Mouse (Mus musculus): Measurements from ENCODE around the gene Otud4. TPM values are rescaled to one million over a fixed set of nuclear protein-coding genes. Genes with fewer than 3 reads are reported as not detected.
"Not testable (repeated sequence)": the region's sequence is repeated elsewhere in the genome, so short reads cannot be mapped to it uniquely, and the experiment has no call there.

Otud4 gene
- 10 to 100 TPM; 36.0 to 36.7 TPM for total RNA-seq (2021)

DNA sequence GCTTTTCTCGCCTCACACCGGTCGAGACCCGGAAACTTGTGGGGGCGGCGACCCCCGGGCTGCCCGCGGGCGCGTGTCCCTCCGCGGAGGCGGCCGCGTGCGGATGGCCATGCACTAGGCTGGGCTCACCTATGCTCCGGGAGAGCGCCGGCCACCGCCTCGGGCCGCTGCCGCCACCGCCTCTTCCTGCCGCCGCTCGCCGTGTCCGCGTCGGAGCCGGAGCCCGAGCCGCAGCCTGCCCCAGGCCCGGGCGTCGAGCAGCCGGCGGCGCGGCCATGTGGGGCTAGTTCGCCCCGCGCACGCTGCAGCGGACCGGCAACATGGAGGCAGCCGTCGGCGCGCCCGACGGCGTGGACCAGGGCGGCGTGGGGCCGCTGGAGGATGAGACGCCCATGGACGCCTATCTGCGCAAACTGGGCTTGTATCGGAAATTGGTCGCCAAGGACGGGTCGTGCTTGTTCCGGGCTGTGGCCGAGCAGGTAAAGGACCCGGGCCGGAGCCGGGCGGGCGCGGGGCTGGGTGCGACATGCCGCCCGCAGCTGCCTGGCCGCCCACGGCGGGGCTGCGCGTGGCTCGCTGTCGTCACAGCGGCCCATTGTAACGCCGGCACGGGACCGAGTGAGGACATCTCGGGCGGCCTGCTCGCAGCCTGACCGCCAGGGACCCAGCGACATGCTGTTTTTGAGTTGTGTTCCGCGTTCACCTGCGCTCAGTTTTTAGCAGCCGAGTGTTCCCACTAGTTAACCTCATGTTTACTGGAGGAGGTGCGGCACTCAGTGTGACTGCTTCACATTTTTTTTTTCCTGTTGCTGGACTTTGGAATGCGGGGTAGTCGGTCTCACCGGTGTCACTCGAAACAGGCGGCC is at the start of gene Otud4:
Otud4 (plus strand) TSS at position 33 of the 866 bp plus-strand sequence.
- DNase-seq (ENCODE audit: extremely low spot score in 1 of 2, low spot score in 1 of 2), result peak; percentile 44 to 47

DNA sequence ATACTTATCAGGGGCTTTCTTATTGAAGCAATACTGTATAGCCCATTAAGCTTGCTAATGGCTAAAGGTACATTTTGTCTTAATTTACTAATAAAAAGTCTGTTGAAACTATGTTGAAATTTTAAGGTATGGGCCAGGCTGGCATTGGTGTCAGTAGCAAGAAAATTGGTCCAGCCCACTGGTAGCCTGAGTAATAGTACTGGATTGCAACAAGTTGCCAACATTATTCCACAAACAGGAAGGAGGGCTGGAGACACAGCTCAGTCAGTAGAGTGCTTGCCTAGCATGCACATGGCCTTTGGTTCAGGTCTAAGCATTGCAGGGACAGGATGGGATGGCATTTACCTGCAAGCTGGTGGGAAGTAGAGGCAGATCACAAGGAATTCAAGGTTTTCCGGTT is 38.5 kb upstream of the Otud4 start:
- no peak for DNase-seq (ENCODE audit: extremely low spot score in 1 of 2, low spot score in 1 of 2)

GRCm38 (mm10) chr8:79603204-79603603 is 36.2 kb upstream of the Otud4 start:
- not testable (repeated sequence) for DNase-seq (ENCODE audit: extremely low spot score in 1 of 2, low spot score in 1 of 2)

DNA sequence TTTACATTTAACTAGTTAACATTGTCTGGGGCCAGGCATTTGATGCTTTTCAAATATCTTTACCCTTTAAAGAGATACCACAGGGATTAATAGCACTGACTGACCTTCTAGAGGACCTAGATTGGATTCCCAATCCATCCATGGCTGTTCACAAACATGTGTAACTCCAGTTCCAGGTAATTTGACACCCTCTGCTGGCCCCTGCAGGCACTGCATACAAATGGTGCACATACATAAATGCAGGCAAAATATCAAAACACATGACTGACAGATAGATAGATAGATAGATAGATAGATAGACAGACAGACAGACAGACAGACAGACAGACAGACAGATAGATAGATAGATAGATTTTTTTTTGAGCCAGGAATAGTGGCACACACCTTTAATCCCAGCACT is 33.2 kb upstream of the Otud4 start:
- no peak for DNase-seq (ENCODE audit: extremely low spot score in 1 of 2, low spot score in 1 of 2)

GRCm38 (mm10) chr8:79606751-79607300 is 32.6 kb upstream of the Otud4 start:
- no peak for DNase-seq (ENCODE audit: extremely low spot score in 1 of 2, low spot score in 1 of 2)

GRCm38 (mm10) chr8:79608701-79609100 is 30.7 kb upstream of the Otud4 start:
- no peak for DNase-seq (ENCODE audit: extremely low spot score in 1 of 2, low spot score in 1 of 2)

DNA sequence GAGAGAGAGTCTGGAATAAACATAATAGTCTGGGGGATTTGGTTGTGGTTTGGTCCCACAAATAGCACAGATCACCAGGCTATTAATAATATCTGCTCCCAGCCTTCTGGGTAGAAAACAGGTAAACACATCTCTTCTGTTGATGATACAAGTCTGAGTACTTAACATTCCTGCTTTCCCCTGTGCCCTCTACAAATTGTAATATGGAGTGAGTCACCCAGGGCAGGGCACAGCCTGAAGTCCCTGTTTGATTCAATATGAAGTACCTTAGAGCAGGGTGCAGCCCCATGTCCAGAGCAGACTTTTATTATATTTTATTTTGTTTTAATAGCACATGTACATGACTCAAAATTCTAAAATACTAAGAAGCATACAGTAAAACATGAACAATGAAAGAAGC is 29.1 kb upstream of the Otud4 start:
- DNase-seq (ENCODE audit: extremely low spot score in 1 of 2, low spot score in 1 of 2), result no peak

DNA sequence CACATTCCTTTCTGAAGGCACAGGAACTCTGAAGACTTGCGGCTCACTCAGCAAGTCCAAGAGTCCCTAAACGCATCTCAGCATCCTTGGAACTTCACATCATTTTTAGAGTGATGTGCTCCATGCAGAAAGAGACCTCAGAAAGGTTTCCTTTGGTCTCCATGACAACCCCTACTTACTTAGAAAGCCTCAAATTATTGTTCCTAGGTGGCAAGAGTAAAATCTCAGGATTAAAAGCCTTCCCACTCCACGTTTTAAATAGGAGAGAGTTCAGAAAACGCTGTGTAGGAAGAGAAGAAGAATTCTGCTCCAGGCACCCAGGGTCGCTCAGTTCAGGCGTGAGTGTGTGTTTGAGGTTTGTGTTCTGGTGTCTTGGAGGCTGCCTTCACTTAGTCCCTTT is 27.1 kb upstream of the Otud4 start:
- DNase-seq (ENCODE audit: extremely low spot score in 1 of 2, low spot score in 1 of 2), result no peak

GRCm38 (mm10) chr8:79612965-79613364 is 26.5 kb upstream of the Otud4 start:
- no peak for DNase-seq (ENCODE audit: extremely low spot score in 1 of 2, low spot score in 1 of 2)

- DNase-seq (ENCODE audit: extremely low spot score in 1 of 2, low spot score in 1 of 2), result no peak
Measured at GRCm38 (mm10) chr8:79615741-79616350, 23.6 kb upstream of the Otud4 start.

GRCm38 (mm10) chr8:79618906-79619305 is 20.5 kb upstream of the Otud4 start:
- DNase-seq (ENCODE audit: extremely low spot score in 1 of 2, low spot score in 1 of 2), result no peak

DNA sequence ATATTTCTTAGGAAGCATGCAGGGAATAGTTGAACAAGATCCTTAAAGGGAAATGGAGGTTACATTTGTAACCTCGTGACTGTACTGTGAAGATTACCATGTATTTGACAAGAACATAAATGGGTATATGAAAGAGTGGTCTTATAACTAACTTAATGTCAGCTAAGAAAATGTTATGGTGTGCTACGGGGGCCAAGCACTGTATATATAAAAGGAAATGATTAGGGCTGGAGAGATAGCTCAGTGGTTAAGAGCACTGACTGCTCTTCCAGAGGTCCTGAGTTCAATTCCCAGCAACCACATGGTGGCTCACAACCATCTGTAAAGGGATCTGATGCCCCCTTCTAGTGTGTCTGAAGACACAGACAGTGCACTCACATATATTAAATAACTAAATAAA is 20.1 kb upstream of the Otud4 start:
- no peak for DNase-seq (ENCODE audit: extremely low spot score in 1 of 2, low spot score in 1 of 2)

DNA sequence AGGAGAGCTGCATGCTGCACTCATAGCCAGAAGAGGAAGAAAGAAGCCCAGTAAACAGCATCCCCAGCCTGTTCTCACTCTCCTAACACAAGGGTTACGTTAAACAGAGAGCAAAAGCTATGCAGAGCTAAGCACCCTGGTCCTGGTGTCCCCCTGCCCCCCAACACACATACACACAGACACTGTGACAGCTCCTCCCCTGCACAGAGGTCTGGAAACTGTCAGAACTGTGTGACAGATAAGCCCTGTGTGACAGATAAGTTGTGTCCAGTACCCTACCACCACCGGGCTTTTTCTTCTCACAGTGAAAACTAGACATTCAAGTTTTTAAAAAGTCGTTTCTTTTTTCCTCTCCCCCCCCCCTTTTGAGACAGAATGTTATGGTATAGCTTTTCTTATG is 19.4 kb upstream of the Otud4 start:
- DNase-seq (ENCODE audit: extremely low spot score in 1 of 2, low spot score in 1 of 2), result no peak

- no peak for DNase-seq (ENCODE audit: extremely low spot score in 1 of 2, low spot score in 1 of 2)
Measured at GRCm38 (mm10) chr8:79620489-79621276, 18.7 kb upstream of the Otud4 start.

DNA sequence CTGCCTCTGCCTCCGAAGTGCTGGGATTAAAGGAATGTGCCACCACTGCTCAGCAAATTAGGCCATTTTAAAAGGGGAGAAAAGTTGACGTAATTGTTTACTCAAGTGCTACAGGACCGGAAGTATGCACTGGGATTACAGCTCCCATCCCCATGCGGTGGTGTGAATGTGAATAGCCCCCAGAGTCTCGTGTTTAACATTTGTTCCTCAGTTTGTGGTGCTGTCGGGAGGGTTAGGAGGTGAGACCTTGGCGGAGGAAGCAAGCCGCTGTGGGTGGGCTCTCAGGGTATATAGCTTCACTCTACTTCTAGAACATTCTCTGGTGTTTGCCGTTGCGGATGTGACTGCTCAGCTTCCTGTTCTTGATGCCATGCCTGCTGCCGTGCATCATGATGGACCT is 17.1 kb upstream of the Otud4 start:
- DNase-seq (ENCODE audit: extremely low spot score in 1 of 2, low spot score in 1 of 2), result no peak

GRCm38 (mm10) chr8:79623351-79623750 is 16.1 kb upstream of the Otud4 start:
- no peak for DNase-seq (ENCODE audit: extremely low spot score in 1 of 2, low spot score in 1 of 2)

- DNase-seq (ENCODE audit: extremely low spot score in 1 of 2, low spot score in 1 of 2), result no peak
Measured at GRCm38 (mm10) chr8:79624416-79624815, 15.0 kb upstream of the Otud4 start.

- DNase-seq (ENCODE audit: extremely low spot score in 1 of 2, low spot score in 1 of 2), result no peak
Measured at GRCm38 (mm10) chr8:79626213-79626612, 13.2 kb upstream of the Otud4 start.

DNA sequence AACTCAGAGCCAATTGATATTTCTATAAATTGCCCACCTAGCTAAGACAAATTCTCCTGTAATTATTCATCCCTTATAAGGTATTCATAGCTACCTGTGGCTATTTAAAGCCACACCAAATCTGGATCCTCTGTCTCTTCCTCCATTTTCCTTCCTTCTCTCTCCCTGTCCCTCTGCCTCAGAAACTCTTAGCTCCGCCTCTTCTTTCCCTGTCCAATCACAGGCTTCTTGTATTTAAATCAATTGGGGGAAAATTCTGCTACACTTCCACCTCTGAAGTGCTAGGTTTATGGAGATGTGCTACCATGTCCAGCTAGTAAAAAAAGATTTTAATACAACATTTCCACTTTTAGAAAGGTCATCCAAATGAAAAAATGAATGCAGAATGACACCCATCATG is 3.9 kb upstream of the Otud4 start:
- no peak for DNase-seq (ENCODE audit: extremely low spot score in 1 of 2, low spot score in 1 of 2)

- DNase-seq (ENCODE audit: extremely low spot score in 1 of 2, low spot score in 1 of 2), result no peak
Measured at GRCm38 (mm10) chr8:79636151-79636550, 3.3 kb upstream of the Otud4 start.

DNA sequence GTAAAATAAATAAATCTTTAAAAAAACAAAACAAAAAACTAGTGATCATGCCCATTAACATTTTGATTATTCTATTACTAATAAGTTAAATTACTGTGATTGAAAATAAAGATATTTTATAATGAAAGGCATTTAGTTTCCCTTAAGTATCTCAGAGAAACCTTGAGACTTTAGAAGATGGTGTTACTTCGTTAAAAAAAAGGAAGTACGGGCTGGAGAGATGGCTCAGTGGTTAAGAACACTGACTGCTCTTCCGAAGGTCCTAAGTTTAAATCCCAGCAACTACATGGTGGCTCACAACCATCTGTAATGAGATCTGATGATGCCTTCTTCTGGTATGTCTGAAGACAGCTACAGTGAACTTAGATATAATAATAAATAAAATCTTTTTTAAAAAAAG is 2.2 kb upstream of the Otud4 start:
- no peak for DNase-seq (ENCODE audit: extremely low spot score in 1 of 2, low spot score in 1 of 2)
